Mouse (Mus musculus): Measurements from ENCODE around the gene Xrra1. TPM values are rescaled to one million over a fixed set of nuclear protein-coding genes. Genes with fewer than 3 reads are reported as not detected.

Gene Xrra1
- polyA plus RNA-seq, 1 experiment from 2014 or later: 0.51 TPM

DNA sequence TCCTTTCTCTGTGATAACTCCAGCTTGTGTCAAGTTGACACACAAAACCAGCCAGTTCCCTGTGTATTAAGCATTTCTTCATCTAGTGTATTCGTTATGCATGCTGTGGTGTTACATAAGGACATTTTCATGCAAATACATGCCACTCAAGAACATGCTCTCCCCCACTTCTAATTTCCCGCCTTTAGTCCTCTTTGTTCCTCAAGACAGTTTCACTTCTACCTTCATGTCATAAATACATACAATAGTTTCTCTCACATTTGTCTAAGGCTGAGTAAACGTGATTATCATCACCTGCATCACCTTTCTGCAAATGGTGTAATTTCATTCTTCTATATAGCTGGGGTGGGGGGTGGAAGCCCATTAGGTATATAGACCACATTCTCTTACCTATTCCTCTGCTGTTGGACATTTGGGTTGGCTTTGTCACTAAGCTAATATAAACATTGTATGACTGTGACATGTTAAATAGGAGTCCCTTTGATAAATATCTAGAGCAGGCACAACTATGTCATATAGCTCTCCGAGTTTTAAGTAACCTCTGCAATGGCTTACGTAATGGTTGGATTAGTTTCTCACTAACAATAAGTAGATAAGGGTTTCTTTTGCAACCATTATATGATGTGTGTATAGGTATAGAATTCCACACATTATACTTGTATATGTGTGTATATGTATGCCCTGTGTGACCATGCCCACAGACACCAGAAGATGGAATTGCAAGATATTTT, 25.6 kb upstream of the Xrra1 start:
- H3K27ac ChIP-seq: no peak overlapping the region
- no peak for ATAC-seq (ENCODE audit: low FRiP score)
- H3K9me3 ChIP-seq: no peaks in the 10 kb centered on the region

DNA sequence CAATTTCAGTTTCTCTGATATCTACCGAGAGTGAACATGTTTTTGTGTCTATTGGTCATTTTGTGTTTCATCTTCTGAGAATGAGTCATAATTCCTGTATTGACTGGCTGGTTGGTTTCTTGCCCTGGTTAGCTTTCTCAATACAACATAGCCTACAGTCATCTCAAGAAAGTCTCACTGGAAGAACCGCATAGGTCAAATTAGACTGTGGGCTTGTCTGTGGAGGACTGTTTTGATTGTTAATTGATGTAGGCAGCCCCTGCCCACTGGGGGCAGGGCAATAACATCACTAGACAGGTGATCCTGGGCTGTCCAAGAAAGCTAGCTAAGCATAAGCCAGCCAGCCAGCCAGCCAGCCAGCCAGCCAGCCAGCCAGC, 25.1 kb upstream of the Xrra1 start:
- 94% methylated on average over 2 of the region's 2 CpGs for WGBS
- ATAC-seq (ENCODE audit: low FRiP score): no peak
- Histone ChIP-seq H3K9ac (no peak overlapping the region), H3K4me2 (no peak overlapping the region), H3K27me3 (no peaks in the 10 kb centered on the region), H3K4me1 (replicated peaks) (no peaks in the 10 kb centered on the region), H3K36me3 (peaks cover 18% of the 10 kb centered on the region), H3K4me3 (no peak overlapping the region), H3K27ac (no peak overlapping the region), H3K9me3 (no peaks in the 10 kb centered on the region)

More for the DNA sequence above, 25.6 kb upstream of the Xrra1 start:
- WGBS: 91% methylated on average over 5 of the region's 5 CpGs
- Histone ChIP-seq H3K9ac (no peak overlapping the region), H3K27me3 (no peaks in the 10 kb centered on the region), H3K4me3 (no peak overlapping the region), H3K36me3 (peaks cover 13% of the 10 kb centered on the region), H3K4me1 (replicated peaks) (peaks cover 4% of the 10 kb centered on the region), H3K4me2 (no peak overlapping the region)

DNA sequence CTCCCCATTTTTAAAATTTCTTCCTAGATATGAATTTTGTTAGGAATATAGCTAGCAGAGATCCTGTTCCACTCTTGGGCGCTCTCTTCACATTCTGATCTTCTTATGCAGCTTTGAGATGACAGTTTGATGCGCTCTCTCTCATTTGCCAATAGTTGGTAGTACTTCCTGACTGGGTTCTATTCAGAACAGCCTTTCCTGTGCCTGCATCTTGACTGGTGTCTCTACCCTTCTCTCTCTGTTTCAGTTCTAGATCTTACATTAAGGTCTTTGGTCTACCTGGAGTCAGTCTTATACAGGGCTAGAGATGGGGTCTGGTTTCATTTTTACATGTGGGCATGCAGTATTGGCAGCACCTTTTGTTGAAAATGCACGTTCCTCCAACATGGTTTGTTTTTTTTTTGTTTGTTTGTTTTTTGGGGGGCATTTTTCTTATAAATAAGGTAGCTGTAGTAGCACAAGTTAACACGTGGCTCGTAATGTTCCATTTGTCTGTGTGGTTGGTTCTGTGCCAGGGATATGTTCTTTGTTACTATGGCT, 24.5 kb upstream of the Xrra1 start:
- Histone ChIP-seq H3K4me3 (no peak overlapping the region), H3K27me3 (no peaks in the 10 kb centered on the region), H3K4me2 (no peak overlapping the region), H3K27ac (no peak overlapping the region), H3K4me1 (replicated peaks) (no peaks in the 10 kb centered on the region), H3K36me3 (peaks cover 22% of the 10 kb centered on the region), H3K9me3 (no peaks in the 10 kb centered on the region), H3K9ac (no peak overlapping the region)
- no peak for ATAC-seq (ENCODE audit: low FRiP score)
- 89% methylated on average over 5 of the region's 5 CpGs for WGBS

DNA sequence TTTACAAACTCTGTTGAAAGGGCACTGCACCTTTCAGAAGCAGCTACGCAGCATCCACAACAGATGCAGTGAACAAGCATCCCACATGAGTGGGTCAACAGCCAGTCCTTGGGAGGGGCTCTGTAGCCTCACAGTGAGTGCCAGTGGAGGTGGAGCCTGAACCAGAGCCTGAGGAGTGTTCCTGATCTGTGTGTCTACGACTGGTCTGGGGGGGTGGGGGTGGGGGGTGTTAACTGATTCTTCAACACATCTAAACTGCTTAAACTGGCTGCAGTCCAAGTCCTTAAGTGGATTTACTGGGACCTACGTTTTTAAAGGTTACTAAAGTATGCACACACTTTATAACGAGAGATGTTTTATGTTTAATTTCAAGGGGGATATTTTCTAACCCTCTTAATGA, 22.1 kb upstream of the Xrra1 start:
- 77% methylated on average over 4 of the region's 4 CpGs for WGBS
- no peaks in the 10 kb centered on the region for H3K27me3 ChIP-seq
- H3K4me3 ChIP-seq: no peak overlapping the region
- no peaks in the 10 kb centered on the region for H3K9me3 ChIP-seq
- H3K36me3 ChIP-seq: peaks cover 46% of the 10 kb centered on the region
- no peak for ATAC-seq (ENCODE audit: low FRiP score)
- H3K27ac ChIP-seq: no peak overlapping the region
- no peak overlapping the region for H3K4me2 ChIP-seq
- H3K9ac ChIP-seq: no peak overlapping the region
- no peaks in the 10 kb centered on the region for H3K4me1 ChIP-seq (replicated peaks)

DNA sequence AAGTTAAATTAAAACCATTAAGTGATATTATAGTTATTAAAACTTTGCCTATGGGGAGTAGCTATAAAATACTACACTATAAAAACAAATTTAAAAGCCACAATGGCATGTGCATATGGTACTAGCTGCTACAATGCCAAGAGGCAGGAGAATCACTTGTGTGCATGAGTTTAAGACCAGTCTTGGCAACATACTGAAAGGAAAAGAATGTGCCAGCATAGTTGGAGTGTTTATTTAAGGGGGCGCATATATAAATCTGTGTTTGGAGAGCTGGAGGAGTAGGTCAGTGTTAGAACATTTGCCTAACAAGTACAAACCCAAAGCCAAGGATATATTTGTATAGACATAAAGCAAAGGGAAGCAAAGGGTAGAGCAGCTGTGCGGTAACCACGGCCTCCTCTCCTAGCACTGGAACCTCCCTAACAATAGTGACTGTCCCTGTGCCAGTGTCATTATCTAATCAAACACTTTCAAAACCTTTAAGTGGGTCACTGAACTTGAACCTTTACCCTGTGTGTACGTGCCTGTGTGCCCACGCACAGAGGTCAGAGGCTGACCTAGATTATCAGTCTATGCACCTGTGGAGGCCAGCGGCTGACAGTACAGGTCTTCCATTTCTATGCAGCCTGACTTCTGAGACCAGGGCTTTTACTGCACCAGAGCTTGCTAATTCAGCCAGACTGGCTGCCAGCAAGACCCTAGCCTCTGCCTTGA, 21.4 kb upstream of the Xrra1 start:
- ATAC-seq (ENCODE audit: low FRiP score): no peak
- Histone ChIP-seq H3K36me3 (peaks cover 53% of the 10 kb centered on the region), H3K9ac (no peak overlapping the region), H3K4me1 (replicated peaks) (no peaks in the 10 kb centered on the region), H3K4me2 (no peak overlapping the region), H3K9me3 (no peaks in the 10 kb centered on the region), H3K4me3 (no peak overlapping the region), H3K27me3 (no peaks in the 10 kb centered on the region), H3K27ac (no peak overlapping the region)
- WGBS: 84% methylated on average over 6 of the region's 6 CpGs

DNA sequence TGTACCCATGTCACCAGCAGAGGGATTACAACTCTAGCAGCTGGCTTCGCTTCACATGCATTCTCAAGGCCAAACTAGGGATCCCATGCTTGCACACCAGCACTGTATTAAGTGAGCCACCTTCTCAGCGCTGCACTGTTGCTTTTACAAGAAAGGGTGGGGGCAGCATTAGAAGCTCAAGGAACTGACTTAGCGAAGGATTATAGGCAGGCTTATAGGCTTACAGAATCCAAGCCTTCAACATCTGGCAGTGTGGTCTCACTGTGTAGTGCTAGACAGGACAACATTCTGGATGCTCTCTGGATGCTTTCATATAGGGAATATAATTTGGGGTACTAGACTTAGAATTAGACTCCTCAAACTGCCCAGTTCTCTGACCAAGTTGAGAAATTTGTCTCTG, 20.7 kb upstream of the Xrra1 start:
- Histone ChIP-seq H3K4me1 (replicated peaks) (no peaks in the 10 kb centered on the region), H3K36me3 (peaks cover 61% of the 10 kb centered on the region), H3K4me3 (no peak overlapping the region), H3K9ac (no peak overlapping the region), H3K27me3 (no peaks in the 10 kb centered on the region), H3K27ac (no peak overlapping the region), H3K9me3 (no peaks in the 10 kb centered on the region), H3K4me2 (no peak overlapping the region)
- ATAC-seq (ENCODE audit: low FRiP score): no peak
- 98% methylated on average over 3 of the region's 3 CpGs for WGBS

DNA sequence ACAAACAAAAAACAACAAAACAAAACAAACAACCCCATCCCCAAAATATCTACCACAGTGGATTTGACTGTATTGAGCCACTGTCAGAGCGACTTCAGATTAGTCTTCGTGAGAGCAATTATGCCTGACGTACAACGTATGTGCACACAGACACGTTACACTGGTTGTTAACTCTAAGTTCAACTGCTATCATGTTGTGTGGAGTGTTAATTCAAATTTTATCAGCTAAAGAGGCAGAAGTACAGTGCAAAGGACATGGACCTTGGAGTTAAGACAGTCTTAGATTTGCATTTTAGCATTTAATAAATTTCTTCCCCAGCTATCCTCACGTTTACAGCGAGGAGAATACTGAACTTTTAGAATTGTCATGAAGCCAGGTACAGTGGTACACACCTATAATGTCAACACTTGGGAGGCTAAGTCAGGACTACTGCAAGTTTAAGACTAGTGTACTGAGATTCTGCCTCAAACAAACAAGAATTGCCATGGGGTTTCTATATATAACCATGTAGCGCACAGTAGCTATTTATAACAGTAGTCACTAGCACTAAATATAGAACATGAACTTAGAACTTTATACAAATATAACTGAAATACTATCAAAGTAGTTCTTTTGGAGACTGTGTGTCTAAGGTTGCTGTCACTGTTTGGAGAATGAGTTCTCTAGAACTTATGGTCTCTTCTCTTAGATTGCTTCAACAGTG, 13.2 kb upstream of the Xrra1 start:
- no peak overlapping the region for H3K9ac ChIP-seq
- no peak for ATAC-seq (ENCODE audit: low FRiP score)
- no peaks in the 10 kb centered on the region for H3K27me3 ChIP-seq
- no peak overlapping the region for H3K4me3 ChIP-seq
- no peaks in the 10 kb centered on the region for H3K9me3 ChIP-seq
- H3K36me3 ChIP-seq: peaks cover 73% of the 10 kb centered on the region
- 95% methylated on average over 8 of the region's 8 CpGs for WGBS
- no peak overlapping the region for H3K27ac ChIP-seq
- H3K4me2 ChIP-seq: no peak overlapping the region
- H3K4me1 ChIP-seq (replicated peaks): peaks cover 2% of the 10 kb centered on the region; the same call in 1 of the 2 replicates

DNA sequence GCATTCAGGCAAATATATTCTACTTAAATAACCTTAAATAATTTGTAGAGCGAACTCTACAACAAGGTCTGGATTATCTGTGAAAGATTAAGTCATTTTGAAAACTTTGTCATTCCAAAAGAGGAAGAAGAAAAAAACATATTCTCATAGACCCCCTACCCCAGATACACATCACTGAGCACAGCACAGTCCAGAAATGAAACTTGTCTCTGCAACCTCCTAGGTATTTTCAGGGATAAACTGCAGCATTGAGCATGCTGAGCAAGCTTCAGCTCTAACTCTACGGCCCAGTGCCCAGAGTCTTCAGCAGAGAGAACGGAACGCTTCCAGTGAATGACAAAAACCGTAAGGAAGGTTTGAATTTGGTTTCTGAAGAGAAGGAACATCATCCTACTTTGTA, 8.4 kb upstream of the Xrra1 start:
- no peak for ATAC-seq (ENCODE audit: low FRiP score)
- no peaks in the 10 kb centered on the region for H3K9me3 ChIP-seq
- H3K4me2 ChIP-seq: no peak overlapping the region
- H3K4me1 ChIP-seq (replicated peaks): peaks cover 16% of the 10 kb centered on the region
- peaks cover 54% of the 10 kb centered on the region for H3K36me3 ChIP-seq
- H3K4me3 ChIP-seq: no peak overlapping the region
- H3K27ac ChIP-seq: peak overlapping the region; percentile 48
- no peaks in the 10 kb centered on the region for H3K27me3 ChIP-seq
- WGBS: 74% methylated on average over 5 of the region's 5 CpGs
- H3K9ac ChIP-seq: no peak overlapping the region

DNA sequence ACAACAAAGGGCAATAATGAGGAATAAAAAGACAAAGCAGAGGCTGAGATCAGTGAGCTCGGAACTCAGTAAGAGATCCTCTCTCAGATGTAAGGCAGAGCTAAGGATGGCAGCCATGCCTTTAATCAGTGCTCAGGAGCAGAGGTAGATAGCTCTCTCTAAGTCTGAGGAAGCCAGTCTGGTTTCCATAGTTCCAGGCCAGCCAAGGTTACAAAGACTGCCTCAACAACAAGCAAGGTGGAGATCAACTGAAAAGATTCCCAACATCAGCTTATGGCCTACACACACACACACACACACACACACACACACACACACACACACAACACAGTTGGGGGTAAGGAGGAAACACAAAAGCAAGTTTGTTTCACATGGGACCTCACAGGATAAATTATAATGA, 7.8 kb upstream of the Xrra1 start:
- Histone ChIP-seq H3K4me1 (replicated peaks) (peaks cover 20% of the 10 kb centered on the region), H3K9me3 (no peaks in the 10 kb centered on the region), H3K36me3 (peaks cover 51% of the 10 kb centered on the region), H3K27me3 (no peaks in the 10 kb centered on the region), H3K4me2 (no peak overlapping the region), H3K27ac (peak overlapping the region; percentile 48), H3K4me3 (no peak overlapping the region), H3K9ac (no peak overlapping the region)
- 59% methylated on average over 1 of the region's 1 CpGs for WGBS
- ATAC-seq (ENCODE audit: low FRiP score): no peak

DNA sequence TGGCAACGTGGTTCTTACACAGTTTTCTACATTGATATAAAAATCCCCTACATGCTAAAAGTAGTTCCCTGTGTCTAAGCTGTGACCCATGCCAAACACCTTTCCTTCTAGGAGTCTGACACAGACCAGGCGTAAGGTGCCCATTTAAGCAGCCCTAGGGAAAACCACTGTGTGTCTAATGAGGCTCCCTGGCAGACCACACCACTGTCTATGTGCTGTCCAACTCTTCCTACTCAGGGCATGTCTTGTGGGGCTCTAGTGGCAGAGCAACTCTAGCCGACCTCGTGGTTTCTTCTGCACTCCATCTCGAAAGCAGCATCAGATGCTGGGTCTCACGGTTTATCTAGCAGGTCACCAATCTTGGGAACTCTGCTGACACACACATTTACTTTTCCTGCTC, 7.3 kb upstream of the Xrra1 start:
- no peak overlapping the region for H3K4me2 ChIP-seq
- no peak overlapping the region for H3K27ac ChIP-seq
- peaks cover 50% of the 10 kb centered on the region for H3K36me3 ChIP-seq
- peaks cover 25% of the 10 kb centered on the region for H3K4me1 ChIP-seq (replicated peaks)
- H3K9ac ChIP-seq: no peak overlapping the region
- no peak overlapping the region for H3K4me3 ChIP-seq
- 92% methylated on average over 6 of the region's 6 CpGs for WGBS
- no peaks in the 10 kb centered on the region for H3K27me3 ChIP-seq
- no peaks in the 10 kb centered on the region for H3K9me3 ChIP-seq
- no peak for ATAC-seq (ENCODE audit: low FRiP score)

DNA sequence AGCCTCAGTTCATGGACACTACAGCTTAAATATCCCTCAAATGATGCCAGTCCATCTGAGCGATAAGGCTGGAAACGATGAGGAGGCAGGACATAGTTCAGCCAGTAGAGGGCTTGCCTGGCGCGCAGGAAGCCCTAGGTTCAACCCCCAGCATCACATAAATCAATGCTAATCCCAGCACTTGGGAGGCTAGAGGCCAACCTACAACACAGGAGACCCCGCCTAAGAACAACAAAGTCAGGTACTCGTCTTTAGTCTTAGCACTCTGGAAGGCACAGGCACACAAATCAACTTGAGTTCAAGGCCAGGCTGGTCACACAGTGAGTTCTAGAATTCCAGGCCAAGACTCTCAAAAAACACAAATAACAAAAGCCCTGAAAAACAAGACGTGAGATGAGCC, 5.6 kb upstream of the Xrra1 start:
- H3K4me3 ChIP-seq: no peak overlapping the region
- no peak overlapping the region for H3K4me2 ChIP-seq
- peaks cover 38% of the 10 kb centered on the region for H3K36me3 ChIP-seq
- no peak for ATAC-seq (ENCODE audit: low FRiP score)
- 89% methylated on average over 7 of the region's 7 CpGs for WGBS
- no peaks in the 10 kb centered on the region for H3K27me3 ChIP-seq
- H3K4me1 ChIP-seq (replicated peaks): peaks cover 37% of the 10 kb centered on the region
- no peaks in the 10 kb centered on the region for H3K9me3 ChIP-seq
- H3K9ac ChIP-seq: no peak overlapping the region
- H3K27ac ChIP-seq: no peak overlapping the region

DNA sequence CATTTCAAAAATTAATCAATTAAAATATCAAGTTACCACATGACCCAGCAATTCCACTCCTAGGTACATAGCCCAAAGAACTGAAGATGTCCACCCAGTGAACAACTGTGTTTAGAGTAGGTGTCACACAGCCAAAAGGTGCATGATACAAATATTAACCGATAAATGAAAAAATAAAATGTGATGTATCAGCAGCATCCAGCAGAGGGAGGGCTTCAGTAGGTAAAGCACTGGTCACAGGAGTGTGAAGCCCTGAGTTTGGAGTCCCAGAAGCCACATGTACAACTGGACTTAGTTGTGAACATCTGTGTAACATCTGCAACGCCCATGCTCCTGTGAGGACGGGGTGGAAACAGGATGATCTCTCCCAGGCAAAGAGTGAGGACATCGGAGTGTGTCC, 4.6 kb upstream of the Xrra1 start:
- Histone ChIP-seq H3K36me3 (peaks cover 32% of the 10 kb centered on the region), H3K9me3 (no peaks in the 10 kb centered on the region), H3K4me2 (no peak overlapping the region), H3K4me3 (no peak overlapping the region), H3K27me3 (no peaks in the 10 kb centered on the region), H3K27ac (no peak overlapping the region), H3K4me1 (replicated peaks) (peaks cover 39% of the 10 kb centered on the region), H3K9ac (no peak overlapping the region)
- no peak for ATAC-seq (ENCODE audit: low FRiP score)
- 95% methylated on average over 4 of the region's 4 CpGs for WGBS
